Comparison of ENCODE assay signal across 9 mouse cellular contexts in the genomic region with DNA sequence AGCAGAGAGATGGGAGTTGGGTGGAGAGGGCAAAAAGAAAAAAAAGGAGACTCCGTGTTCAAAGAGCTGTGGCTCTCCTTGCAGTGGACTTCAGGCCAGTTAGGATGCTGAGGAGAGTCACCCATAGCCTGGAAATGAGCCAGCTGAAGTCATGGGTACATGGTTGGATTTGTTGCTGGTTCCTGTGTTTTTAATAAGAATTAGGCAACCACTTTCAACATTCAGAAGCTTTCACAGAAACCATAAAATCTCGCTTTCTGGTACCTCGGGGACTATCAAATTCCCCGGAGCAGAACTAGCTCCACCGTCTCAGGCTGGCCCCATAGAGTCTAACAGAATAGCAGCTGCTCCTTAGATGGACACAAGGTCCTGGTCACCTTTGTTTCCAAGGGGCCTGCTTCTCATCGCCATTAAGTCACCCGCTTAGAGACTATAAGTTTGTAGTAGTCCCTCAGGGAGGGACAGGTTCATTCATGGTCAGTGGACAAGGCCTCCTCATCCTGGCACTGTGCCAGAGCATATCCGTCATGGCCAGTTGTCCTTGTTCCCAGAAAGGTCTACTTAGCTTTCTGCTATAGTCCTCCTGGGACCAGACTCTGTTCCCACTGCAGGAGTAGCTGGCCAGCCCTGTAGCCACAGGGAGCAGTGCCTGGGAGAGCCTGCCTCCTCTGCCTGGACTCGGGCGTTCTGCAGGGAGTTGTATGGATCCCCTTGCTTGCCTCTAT.
DNase-seq lines count a peak whose midpoint lies in the region; ATAC-seq and TF ChIP-seq lines count a peak whose summit lies in the region.
"Had no signal": no experiment of that assay in that cellular context is flagged by ENCODE, and none has a peak within 500 bp of the region (broad histone marks: within the 10 kb centered on the region; RNA-seq: fewer than 3 reads in every experiment).

No protein-coding gene starts in this region.

- 57% methylated on average over 10 of the region's 10 CpGs for WGBS in kidney, postnatal 0 days
- 83% methylated on average over 10 of the region's 10 CpGs for WGBS in hindbrain, embryonic 14.5 days

- 0 out of 2 replicates have a peak, but pooled peaks cover 3% of the 10 kb centered on the region for H3K36me3 ChIP-seq in kidney, postnatal 0 days (ENCODE audit: insufficient read depth, low read length)
- H3K36me3 ChIP-seq in hindbrain, embryonic 14.5 days (replicated peaks; ENCODE audit: control insufficient read depth, insufficient read depth), result no peaks in the 10 kb centered on the region

- H3K4me3 ChIP-seq in kidney, postnatal 0 days (replicated peaks; ENCODE audit: low read depth, low read length), result no peak overlapping the region
- H3K4me3 ChIP-seq in hindbrain, embryonic 14.5 days (replicated peaks; ENCODE audit: low read length), result no peak overlapping the region

- intact Hi-C loops in heart, postnatal 25 days (cut with DNase I), result no loop called here

- H3K4me1 ChIP-seq in kidney, postnatal 0 days (replicated peaks; ENCODE audit: insufficient read depth, low read length), result no peaks in the 10 kb centered on the region; the same call in 1 of the 2 replicates
- H3K4me1 ChIP-seq in hindbrain, embryonic 14.5 days (replicated peaks; ENCODE audit: control insufficient read depth, insufficient read depth, low read length), result no peaks in the 10 kb centered on the region

- H3K27me3 ChIP-seq in kidney, postnatal 0 days (ENCODE audit: insufficient read depth, low read length), result no peaks in the 10 kb centered on the region
- no peaks in the 10 kb centered on the region for H3K27me3 ChIP-seq in hindbrain, embryonic 14.5 days (ENCODE audit: control insufficient read depth, insufficient read depth, low read length)

- H3K27ac ChIP-seq in kidney, postnatal 0 days, result no peak overlapping the region
- no peak overlapping the region for H3K27ac ChIP-seq in hindbrain, embryonic 14.5 days

- no peak for ATAC-seq in kidney, postnatal 0 days (replicated peaks; ENCODE audit: low FRiP score, low read depth)
- ATAC-seq in hindbrain, embryonic 14.5 days (ENCODE audit: low FRiP score), result no peak

- no peak overlapping the region for H3K9ac ChIP-seq in kidney, postnatal 0 days (ENCODE audit: low read depth, low read length)
- no peak overlapping the region for H3K9ac ChIP-seq in hindbrain, embryonic 14.5 days

- no peak overlapping the region for H3K4me2 ChIP-seq in kidney, postnatal 0 days (ENCODE audit: low read length)
- no peak overlapping the region for H3K4me2 ChIP-seq in hindbrain, embryonic 14.5 days (replicated peaks)

- no peaks in the 10 kb centered on the region for H3K9me3 ChIP-seq in kidney, postnatal 0 days (replicated peaks; ENCODE audit: low read length)
- H3K9me3 ChIP-seq in hindbrain, embryonic 14.5 days (ENCODE audit: control insufficient read depth, low read length), result no peaks in the 10 kb centered on the region

- peak; percentile 49 to 68 for DNase-seq in heart, adult 18-20 months
- no peak for DNase-seq in heart, postnatal 25 days (ENCODE audit: low spot score)
- DNase-seq in adrenal gland, adult (ENCODE audit: inconsistent age in 2 of 2, low spot score in 1 of 2), result peak; percentile 85 to 93
- DNase-seq in gastrocnemius, postnatal 10 days, result peak; percentile 17
- DNase-seq in kidney, postnatal 0 days (ENCODE audit: low spot score), result peak; percentile 11
- DNase-seq in right cerebral cortex, postnatal 4 days, result no peak
- DNase-seq in frontal cortex, postnatal 10 days (ENCODE audit: low spot score in 2 of 2), result no peak
- DNase-seq in hindbrain, embryonic 14.5 days (ENCODE audit: low spot score), result no peak
- DNase-seq: thymus, adult 18-20 months had no signal

- no peak for TF ChIP-seq CTCF in kidney, postnatal 0 days (IDR thresholded peaks at IDR 0.05; ENCODE audit: low read depth)

Comparison
In these comparisons a context has a peak if more than half of its experiments do, and no peak if none do; other contexts are left out.
1. DNase-seq: peak in heart, adult 18-20 months (2 of 2), adrenal gland, adult (2 of 2), gastrocnemius, postnatal 10 days (single experiment) and kidney, postnatal 0 days (single experiment); none in heart, postnatal 25 days (single experiment), right cerebral cortex, postnatal 4 days (single experiment), frontal cortex, postnatal 10 days (0 of 2) and hindbrain, embryonic 14.5 days (single experiment).